In the genomic region with DNA sequence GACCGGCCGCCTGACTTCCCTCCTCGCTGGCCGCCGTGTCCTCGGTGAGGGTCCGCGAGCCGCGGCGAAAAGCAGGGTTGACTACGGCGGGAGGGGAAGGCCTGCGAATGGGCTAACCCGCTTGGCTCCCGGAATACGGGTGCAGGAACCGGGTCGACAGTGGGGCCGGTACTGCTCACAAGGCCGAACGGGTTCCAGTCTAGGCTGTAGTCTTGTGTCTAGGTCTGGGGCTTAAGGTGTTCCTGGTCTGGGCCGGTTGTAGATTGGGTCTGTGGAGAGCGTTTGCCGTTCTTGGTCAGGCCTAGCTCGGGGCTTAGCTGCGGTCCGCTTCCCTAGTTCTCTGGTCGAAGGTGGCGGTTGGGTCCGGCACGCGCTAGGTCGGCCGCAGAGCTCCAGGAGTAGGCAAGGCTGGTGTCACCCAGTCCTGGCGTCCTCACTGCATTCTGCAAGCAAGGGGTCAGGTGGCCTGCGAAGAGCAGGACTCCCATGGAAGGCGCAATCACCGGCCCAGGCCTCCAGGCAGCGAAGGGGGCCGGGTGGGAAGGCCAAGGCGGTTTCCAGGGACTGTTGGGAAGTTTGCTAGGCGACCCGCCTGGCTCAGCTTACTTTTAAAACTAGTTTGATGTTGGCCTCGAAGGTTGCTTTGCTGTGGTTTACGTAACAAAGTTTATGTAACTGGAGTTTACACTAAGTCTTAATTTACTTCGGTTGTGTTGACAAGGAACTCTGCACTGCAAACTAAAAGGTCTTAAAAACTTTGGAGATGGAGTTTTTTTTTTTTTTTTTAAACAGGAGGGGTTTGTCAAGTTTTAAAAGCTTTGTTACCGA, we compare ENCODE assay signal across 8 mouse cellular contexts. TPM values are rescaled to one million over a fixed set of nuclear protein-coding genes. Genes with fewer than 3 reads are reported as not detected.
A peak's percentile ranks its signal among the peaks of the same experiment; 100 is the strongest.
DNase-seq lines count a peak whose midpoint lies in the region; ATAC-seq and TF ChIP-seq lines count a peak whose summit lies in the region.

No protein-coding gene starts in this region.

- H3K9me3 ChIP-seq in G1E (replicated peaks) = no peaks in the 10 kb centered on the region
- H3K9me3 ChIP-seq in heart, embryonic 15.5 days (replicated peaks) = no peaks in the 10 kb centered on the region
- H3K9me3 ChIP-seq in limb, embryonic 11.5 days (ENCODE audit: control insufficient read depth, low read length) = no peaks in the 10 kb centered on the region
- no peaks in the 10 kb centered on the region for H3K9me3 ChIP-seq in midbrain, embryonic 11.5 days (ENCODE audit: control insufficient read depth, low read length)

- WGBS in heart, embryonic 15.5 days = under 1% methylated on average over 47 of the region's 48 CpGs
- WGBS in limb, embryonic 11.5 days = 2% methylated on average over 46 of the region's 48 CpGs
- WGBS in midbrain, embryonic 11.5 days = 1% methylated on average over 48 of the region's 48 CpGs

- no peak for TF ChIP-seq CTCF in G1E (IDR thresholded peaks at IDR 0.05; ENCODE audit: low read depth, low read length)

- DNase-seq in frontal cortex, postnatal 36 days (ENCODE audit: low spot score in 2 of 2) = no peak
- peak; percentile 47 for DNase-seq in G1E (ENCODE audit: low spot score)
- DNase-seq in embryo, embryonic 9.5 days (ENCODE audit: extremely low spot score) = peak; percentile 71
- peak; percentile 70 for DNase-seq in limb, embryonic 11.5 days (ENCODE audit: low spot score)
- DNase-seq in midbrain, embryonic 11.5 days (ENCODE audit: low spot score, missing footprints) = peak; percentile 95
- no peak for DNase-seq in layer of hippocampus, adult 18-20 months (ENCODE audit: low spot score in 2 of 2)

- H3K4me2 ChIP-seq in heart, embryonic 15.5 days = peak overlapping the region; percentile 73
- H3K4me2 ChIP-seq in limb, embryonic 11.5 days (ENCODE audit: low read depth, severe bottlenecking) = peak overlapping the region; percentile 77
- H3K4me2 ChIP-seq in midbrain, embryonic 11.5 days = peak overlapping the region; percentile 73

- H3K9ac ChIP-seq in heart, embryonic 15.5 days = peak overlapping the region; percentile 78
- H3K9ac ChIP-seq in limb, embryonic 11.5 days (ENCODE audit: low read length) = peak overlapping the region; percentile 95
- H3K9ac ChIP-seq in midbrain, embryonic 11.5 days (ENCODE audit: low read length) = peak overlapping the region; percentile 97

- H3K27ac ChIP-seq in heart, embryonic 15.5 days = peak overlapping the region; percentile 97
- peak overlapping the region; percentile 87; the same call in 1 of the 2 replicates for H3K27ac ChIP-seq in limb, embryonic 11.5 days (replicated peaks; ENCODE audit: low read depth, low read length)
- H3K27ac ChIP-seq in midbrain, embryonic 11.5 days (ENCODE audit: low read depth, low read length) = peak overlapping the region; percentile 92

- peaks cover 19% of the 10 kb centered on the region for H3K36me3 ChIP-seq in G1E (replicated peaks)
- no peaks in the 10 kb centered on the region for H3K36me3 ChIP-seq in heart, embryonic 15.5 days
- H3K36me3 ChIP-seq in limb, embryonic 11.5 days (ENCODE audit: control insufficient read depth, insufficient read depth, low read length) = no peaks in the 10 kb centered on the region
- H3K36me3 ChIP-seq in midbrain, embryonic 11.5 days (ENCODE audit: control insufficient read depth, insufficient read depth, low read length) = no peaks in the 10 kb centered on the region

- peak overlapping the region; percentile 88 for H3K4me3 ChIP-seq in G1E (ENCODE audit: low read depth, low read length)
- peak overlapping the region; percentile 67 for H3K4me3 ChIP-seq in heart, embryonic 15.5 days
- H3K4me3 ChIP-seq in limb, embryonic 11.5 days (ENCODE audit: low read depth, low read length) = peak overlapping the region; percentile 97
- H3K4me3 ChIP-seq in midbrain, embryonic 11.5 days (ENCODE audit: low read depth, low read length) = peak overlapping the region; percentile 98

- H3K27me3 ChIP-seq in G1E (ENCODE audit: insufficient read depth, low read length) = peaks cover 5% of the 10 kb centered on the region; the same call in 1 of the 2 replicates
- H3K27me3 ChIP-seq in heart, embryonic 15.5 days = no peaks in the 10 kb centered on the region
- no peaks in the 10 kb centered on the region for H3K27me3 ChIP-seq in limb, embryonic 11.5 days (ENCODE audit: control insufficient read depth, insufficient read depth, low read length)
- no peaks in the 10 kb centered on the region for H3K27me3 ChIP-seq in midbrain, embryonic 11.5 days (ENCODE audit: control insufficient read depth, insufficient read depth, low read length)

- peak; percentile 40 for ATAC-seq in frontal cortex, adult (ENCODE audit: low TSS enrichment)
- no peak for ATAC-seq in G1E (ENCODE audit: extremely low read depth, insufficient number of reproducible peaks, low FRiP score, poor library complexity, severe bottlenecking)
- peak; percentile 40 for ATAC-seq in heart, embryonic 15.5 days (replicated peaks; ENCODE audit: insufficient number of reproducible peaks, insufficient read depth, low FRiP score, low read depth)
- peak; percentile 59; the same call in 1 of the 2 replicates for ATAC-seq in limb, embryonic 11.5 days (ENCODE audit: insufficient number of reproducible peaks, low FRiP score, low TSS enrichment, low read depth)
- ATAC-seq in midbrain, embryonic 11.5 days (ENCODE audit: low FRiP score) = peak; percentile 63

- peaks cover 42% of the 10 kb centered on the region for H3K4me1 ChIP-seq in G1E (ENCODE audit: insufficient read depth, low read depth, low read length)
- peaks cover 28% of the 10 kb centered on the region for H3K4me1 ChIP-seq in heart, embryonic 15.5 days (replicated peaks)
- H3K4me1 ChIP-seq in limb, embryonic 11.5 days (ENCODE audit: control insufficient read depth, insufficient read depth, low read length) = peaks cover 10% of the 10 kb centered on the region; the same call in 1 of the 2 replicates
- H3K4me1 ChIP-seq in midbrain, embryonic 11.5 days (ENCODE audit: control insufficient read depth, insufficient read depth, low read length) = peaks cover 15% of the 10 kb centered on the region

RNA-seq across cellular contexts. Expression of gene Gm5129, which starts 0.6 kb away (rescaled TPM):
- total RNA-seq in G1E (2014; fragmentation: Nextera tagmentation) (4.9 TPM in 1 of 2 replicates, not detected in the other), G1E (2017) (1.6 TPM in 1 of 2 replicates, not detected in the other)
- 0.70 and 1.1 TPM in 2 replicates for polyA plus RNA-seq in G1E (2012)
- polyA plus RNA-seq in heart, embryonic 15.5 days (2015; fragmentation: Nextera tagmentation; extraction: Ambion mirVana) = not detected in 2 replicates
- polyA plus RNA-seq in limb, embryonic 11.5 days (2014; fragmentation: Nextera tagmentation; extraction: Ambion mirVana) = 1.2 TPM in 1 of 2 replicates, not detected in the other
- not detected in 2 replicates for polyA plus RNA-seq in midbrain, embryonic 11.5 days (2014; fragmentation: Nextera tagmentation; extraction: Ambion mirVana)
- not detected for total RNA-seq in layer of hippocampus, adult 18-20 months (2021)

RNA-seq across cellular contexts. Expression of gene Dnajb6, which starts 0.8 kb away (rescaled TPM):
- total RNA-seq in G1E (2014; fragmentation: Nextera tagmentation) = 108 and 137 TPM in 2 replicates
- total RNA-seq in G1E (2017) = 135 and 147 TPM in 2 replicates
- 128 and 194 TPM in 2 replicates for polyA plus RNA-seq in G1E (2012)
- polyA plus RNA-seq in heart, embryonic 15.5 days (2015; fragmentation: Nextera tagmentation; extraction: Ambion mirVana) = 93.2 and 95.6 TPM in 2 replicates
- polyA plus RNA-seq in limb, embryonic 11.5 days (2014; fragmentation: Nextera tagmentation; extraction: Ambion mirVana) = 200 and 202 TPM in 2 replicates
- 247 and 262 TPM in 2 replicates for polyA plus RNA-seq in midbrain, embryonic 11.5 days (2014; fragmentation: Nextera tagmentation; extraction: Ambion mirVana)
- total RNA-seq in layer of hippocampus, adult 18-20 months (2021) = 100 to 1,000 TPM; 164 to 167 TPM

Comparison
In these comparisons a context has a peak if more than half of its experiments do, and no peak if none do; other contexts are left out.
1. DNase-seq: peak in G1E (single experiment), embryo, embryonic 9.5 days (single experiment), limb, embryonic 11.5 days (single experiment) and midbrain, embryonic 11.5 days (single experiment); none in frontal cortex, postnatal 36 days (0 of 2) and layer of hippocampus, adult 18-20 months (0 of 2).
2. Peak in every context shown above with its lines, with median percentiles within 50 percentile points of each other: H3K4me3 ChIP-seq, H3K27ac ChIP-seq, H3K4me2 ChIP-seq and H3K9ac ChIP-seq.